Mouse (Mus musculus): ENCODE results near the gene Mettl3. TPM values are rescaled to one million over a fixed set of nuclear protein-coding genes. Genes with fewer than 3 reads are reported as not detected.

Gene Mettl3
- polyA plus RNA-seq (2015; fragmentation: Nextera tagmentation; extraction: Ambion mirVana), result 48.1 and 51.5 TPM in 2 replicates

DNA sequence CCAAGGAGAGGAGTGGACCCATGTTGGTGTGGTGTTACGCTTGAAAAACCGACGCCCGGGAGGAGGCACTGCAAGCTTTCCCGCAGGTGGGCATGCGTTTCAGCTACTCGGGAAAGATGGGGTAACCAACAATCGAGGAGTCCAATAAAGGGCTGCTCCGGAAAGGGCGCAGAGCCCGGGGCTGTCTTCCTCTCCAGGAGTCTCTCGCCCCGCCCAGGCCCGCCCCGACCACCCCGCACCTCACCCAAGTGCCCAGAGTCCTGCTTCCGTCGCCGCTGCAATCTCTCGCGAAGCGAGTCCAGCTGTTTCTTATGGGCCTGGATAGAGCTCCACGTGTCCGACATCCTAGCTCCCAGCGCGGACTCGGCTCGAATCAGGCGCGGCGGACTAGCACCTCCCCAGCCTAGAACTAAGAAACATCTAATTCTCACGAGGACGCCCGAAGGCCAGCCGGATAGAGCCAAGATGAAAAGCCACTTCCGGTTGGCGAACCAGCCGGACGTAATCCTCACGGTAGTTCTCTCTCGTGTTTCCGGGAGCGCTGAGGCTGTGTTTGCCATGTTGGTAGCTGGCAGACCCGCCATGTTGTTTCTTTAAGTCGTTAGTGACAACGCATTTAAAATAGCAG lies at the start of gene Mettl3:
Gene Mettl3 (minus strand): TSS at position 485 of the 628 bp plus-strand sequence.
- WGBS, result under 1% methylated on average over 46 of the region's 46 CpGs
- ATAC-seq (ENCODE audit: low FRiP score), result peak; percentile 96
- H3K4me2 ChIP-seq, result peak within 1 kb of the TSS; percentile 75
- no peaks in the 10 kb centered on the region for H3K9me3 ChIP-seq
- H3K9ac ChIP-seq, result peak within 1 kb of the TSS; percentile 80
- peak within 1 kb of the TSS; percentile 94 for H3K27ac ChIP-seq
- H3K36me3 ChIP-seq, result peaks cover 20% of the 10 kb centered on the region
- H3K4me1 ChIP-seq (replicated peaks), result peaks cover 25% of the 10 kb centered on the region
- no peaks in the 10 kb centered on the region for H3K27me3 ChIP-seq
- peak within 1 kb of the TSS; percentile 62 for H3K4me3 ChIP-seq

DNA sequence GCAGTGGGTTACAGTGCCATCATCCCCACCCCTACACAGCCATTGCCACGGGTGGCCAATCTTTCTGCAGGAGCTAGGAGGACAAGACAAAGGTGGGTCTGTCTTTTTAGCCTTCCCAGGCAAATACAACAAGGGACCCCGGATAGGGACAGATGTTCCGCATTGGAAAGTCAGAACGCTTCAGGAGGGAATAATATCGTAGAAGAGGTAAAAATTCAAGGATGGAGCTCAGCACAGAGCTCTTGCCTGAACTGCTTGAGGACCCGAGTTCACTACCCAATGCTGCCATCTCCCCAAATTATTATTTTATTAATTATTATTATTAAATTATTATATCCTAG lies 34.6 kb upstream of the Mettl3 start:
- peak overlapping the region; percentile 66; the same call in 1 of the 2 replicates for H3K27ac ChIP-seq
- H3K9ac ChIP-seq, result peak overlapping the region; percentile 63
- ATAC-seq (ENCODE audit: low FRiP score), result 0 out of 2 replicates have a peak, but pooled peaks have one; percentile 15
- no peaks in the 10 kb centered on the region for H3K9me3 ChIP-seq
- no peaks in the 10 kb centered on the region for H3K36me3 ChIP-seq
- H3K27me3 ChIP-seq, result no peaks in the 10 kb centered on the region
- peak overlapping the region; percentile 29 for H3K4me3 ChIP-seq
- 0 out of 2 replicates have a peak, but pooled peaks cover 5% of the 10 kb centered on the region for H3K4me1 ChIP-seq (replicated peaks)
- 77% methylated on average over 6 of the region's 6 CpGs for WGBS
- H3K4me2 ChIP-seq, result peak overlapping the region; percentile 48

DNA sequence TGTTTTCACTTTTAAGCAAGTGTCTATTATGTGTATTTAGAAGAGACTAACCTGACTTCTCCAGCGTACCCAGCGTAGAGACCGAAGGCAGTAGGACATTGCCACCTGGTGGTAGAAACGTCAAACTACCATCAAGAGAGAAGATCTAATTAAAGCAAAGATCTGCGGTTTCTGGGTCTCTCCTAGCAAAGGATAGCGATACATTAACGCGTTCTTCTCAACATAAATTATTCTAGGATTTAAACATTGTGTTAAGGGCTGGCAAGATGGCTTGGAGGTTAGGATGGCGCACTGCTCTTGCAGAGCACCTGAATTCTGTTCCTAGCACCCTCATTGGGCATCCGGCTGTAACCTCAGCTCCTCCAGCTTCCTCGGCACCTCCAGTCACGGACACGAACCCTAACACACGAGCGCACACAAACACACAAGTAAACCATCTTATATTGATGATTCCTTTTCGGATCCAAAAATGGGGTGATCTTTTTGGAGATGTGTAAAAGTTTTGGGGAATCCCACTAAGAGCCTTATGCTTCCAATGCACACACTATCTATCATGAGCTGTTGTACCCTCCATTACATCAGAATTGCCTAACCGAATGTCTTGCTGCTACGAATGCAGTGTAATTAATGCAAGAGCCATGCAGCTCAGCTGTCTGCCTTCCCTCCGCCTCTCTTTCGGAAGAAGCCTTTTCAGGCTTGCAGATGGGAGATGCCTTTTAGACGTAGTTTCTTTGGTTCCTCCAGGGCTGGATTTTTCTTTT lies 34.0 kb upstream of the Mettl3 start:
- Histone ChIP-seq H3K27ac (peak overlapping the region; percentile 66; the same call in 1 of the 2 replicates), H3K4me2 (peak overlapping the region; percentile 48), H3K4me3 (peak overlapping the region; percentile 29), H3K36me3 (no peaks in the 10 kb centered on the region), H3K9ac (peak overlapping the region; percentile 63), H3K4me1 (replicated peaks) (0 out of 2 replicates have a peak, but pooled peaks cover 5% of the 10 kb centered on the region), H3K27me3 (no peaks in the 10 kb centered on the region), H3K9me3 (no peaks in the 10 kb centered on the region)
- WGBS, result 29% methylated on average over 21 of the region's 21 CpGs
- ATAC-seq (ENCODE audit: low FRiP score), result peak; percentile 78

DNA sequence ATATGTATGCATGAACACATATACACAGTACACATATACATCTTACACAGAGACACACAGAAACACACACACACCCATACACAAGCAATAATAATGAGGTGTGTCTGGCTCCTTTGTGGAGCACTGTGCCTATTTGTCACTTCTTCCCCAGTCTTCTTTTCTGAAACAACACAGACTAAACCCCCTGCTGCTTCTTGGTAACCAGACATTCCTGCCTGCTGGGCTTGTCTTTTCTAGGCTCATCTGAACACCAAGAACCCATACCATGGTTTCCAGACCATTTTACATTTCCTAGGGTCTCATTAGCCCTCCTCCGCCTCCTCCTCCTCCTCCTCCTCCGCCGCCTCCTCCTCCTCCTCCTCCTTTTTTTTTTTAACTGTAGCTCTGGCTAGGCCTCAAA lies 27.2 kb upstream of the Mettl3 start:
- ATAC-seq (ENCODE audit: low FRiP score), result no peak
- Histone ChIP-seq H3K27me3 (no peaks in the 10 kb centered on the region), H3K36me3 (no peaks in the 10 kb centered on the region), H3K9me3 (no peaks in the 10 kb centered on the region), H3K4me2 (no peak overlapping the region), H3K27ac (0 out of 2 replicates have a peak overlapping the region, but pooled peaks have one; percentile 30), H3K4me1 (replicated peaks) (peaks cover 15% of the 10 kb centered on the region), H3K9ac (no peak overlapping the region), H3K4me3 (no peak overlapping the region)
- WGBS, result 28% methylated on average over 3 of the region's 3 CpGs

DNA sequence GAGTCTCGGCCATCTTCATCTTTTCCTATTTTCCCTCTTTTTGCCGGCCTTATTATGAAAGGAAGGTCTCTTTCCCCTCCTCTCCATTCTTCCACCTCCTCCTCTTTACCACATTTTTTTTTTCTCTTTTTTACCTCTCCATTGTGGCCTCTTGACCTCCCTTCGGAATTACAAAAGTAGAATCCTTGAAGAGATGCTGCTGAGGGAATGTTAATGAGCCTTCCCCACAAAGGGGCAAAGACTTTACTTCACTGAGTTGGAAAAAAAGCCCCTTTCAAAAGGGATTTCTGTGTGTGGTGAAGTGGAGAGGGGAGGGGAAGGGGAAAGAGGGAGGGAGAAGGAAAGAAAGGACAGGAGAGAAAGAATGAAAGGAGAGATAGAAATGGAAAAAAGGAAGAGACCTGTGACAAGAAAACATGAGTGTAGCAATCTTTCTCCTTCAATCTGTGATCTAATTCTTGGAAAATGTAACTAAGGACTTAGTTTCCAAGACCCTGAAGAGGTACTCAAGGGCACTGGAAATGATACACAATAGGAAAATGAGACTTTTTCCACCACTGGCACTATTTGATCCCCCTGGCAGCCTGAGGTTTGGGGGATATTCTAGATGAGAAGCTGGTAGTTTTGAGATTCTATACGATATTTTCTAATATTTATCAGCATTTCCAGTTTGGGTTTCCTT lies 26.3 kb upstream of the Mettl3 start:
- H3K36me3 ChIP-seq, result no peaks in the 10 kb centered on the region
- peak overlapping the region; percentile 61 for H3K27ac ChIP-seq

DNA sequence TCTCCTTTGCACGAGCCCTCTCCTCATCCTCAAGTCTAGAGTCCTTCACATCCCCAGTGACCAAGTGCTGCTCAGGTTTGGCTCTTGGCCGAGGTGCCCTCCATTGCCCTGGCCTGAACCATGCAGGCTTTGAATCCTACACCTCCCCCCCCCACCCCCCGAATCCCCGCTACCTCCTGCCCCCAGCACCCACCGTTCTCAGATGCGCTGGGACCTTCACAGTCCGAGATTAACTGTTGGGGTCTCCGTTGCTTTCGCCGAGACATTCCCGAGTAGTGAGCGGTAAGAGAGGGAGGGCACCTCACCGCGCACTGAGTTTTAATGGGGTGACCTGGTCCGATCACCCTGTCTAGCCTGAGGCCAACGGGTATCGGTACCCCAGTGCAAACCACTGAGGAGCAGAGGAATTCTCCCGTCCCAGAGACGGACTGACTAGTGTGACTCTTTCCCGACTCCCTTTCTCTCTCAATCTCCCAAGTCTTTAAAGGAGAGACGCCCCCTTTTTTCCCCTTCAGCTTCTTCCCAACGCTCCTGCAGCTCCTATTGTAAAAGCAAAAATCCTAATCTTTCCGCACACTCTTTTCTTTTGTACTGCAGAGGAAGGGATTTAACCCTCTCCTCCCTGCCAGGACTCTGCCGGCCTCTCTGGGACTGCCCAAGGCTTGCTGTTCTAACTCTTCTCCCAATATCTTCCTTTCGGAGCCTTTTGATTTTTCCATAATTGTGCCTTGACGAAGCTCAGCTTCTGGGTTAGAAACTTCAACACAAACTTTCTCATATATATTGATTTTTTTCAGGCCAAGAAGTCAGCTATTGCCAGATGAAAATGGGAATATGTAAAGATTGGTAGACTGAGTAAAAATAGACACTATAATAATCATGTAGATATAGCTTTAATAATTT lies 23.2 kb upstream of the Mettl3 start, which contains the start of gene Sall2:
Gene Sall2 (minus strand): TSS at position 853 of the 903 bp plus-strand sequence.
- Histone ChIP-seq H3K4me2 (peak within 1 kb of the TSS; percentile 88), H3K4me1 (replicated peaks) (peaks cover 33% of the 10 kb centered on the region), H3K27me3 (no peaks in the 10 kb centered on the region), H3K9ac (peak within 1 kb of the TSS; percentile 76), H3K4me3 (peak within 1 kb of the TSS; percentile 53), H3K36me3 (no peaks in the 10 kb centered on the region), H3K27ac (peak within 1 kb of the TSS; percentile 85), H3K9me3 (no peaks in the 10 kb centered on the region)
- peak; percentile 70 for ATAC-seq (ENCODE audit: low FRiP score)
- under 1% methylated on average over 26 of the region's 26 CpGs for WGBS

More for the DNA sequence above, 26.3 kb upstream of the Mettl3 start:
- Histone ChIP-seq H3K4me2 (no peak overlapping the region), H3K4me1 (replicated peaks) (peaks cover 23% of the 10 kb centered on the region), H3K27me3 (no peaks in the 10 kb centered on the region), H3K4me3 (no peak overlapping the region), H3K9ac (no peak overlapping the region), H3K9me3 (no peaks in the 10 kb centered on the region)
- WGBS, result 5% methylated on average over 4 of the region's 4 CpGs
- ATAC-seq (ENCODE audit: low FRiP score), result no peak

DNA sequence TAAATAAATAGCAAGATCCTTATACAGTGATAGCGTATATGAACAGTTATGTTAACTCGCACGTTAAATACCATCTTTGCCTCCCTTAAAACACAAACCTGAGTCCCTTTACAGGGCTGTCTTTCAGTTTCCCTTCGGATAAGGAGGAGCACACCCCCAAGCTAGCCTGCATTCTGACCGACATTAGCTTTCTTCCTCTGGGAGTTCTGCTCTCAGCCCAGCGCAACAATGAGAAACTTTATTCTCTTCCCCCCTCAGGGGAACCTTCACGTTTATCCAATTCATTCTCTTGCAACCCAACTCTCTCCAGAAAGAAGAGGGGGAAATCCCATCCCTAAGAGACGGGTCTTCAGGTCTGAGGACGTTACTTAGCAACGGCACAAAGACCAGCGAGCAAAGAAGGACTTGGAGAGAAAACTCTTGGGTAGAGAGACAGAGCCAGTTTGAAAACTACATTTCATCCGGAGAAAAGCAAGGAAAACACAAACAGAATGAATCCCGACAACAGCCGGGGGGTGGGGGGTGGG lies 22.5 kb upstream of the Mettl3 start:
- Histone ChIP-seq H3K4me1 (replicated peaks) (peaks cover 33% of the 10 kb centered on the region), H3K27me3 (no peaks in the 10 kb centered on the region), H3K9me3 (no peaks in the 10 kb centered on the region), H3K27ac (peak overlapping the region; percentile 85), H3K4me3 (peak overlapping the region; percentile 53), H3K9ac (peak overlapping the region; percentile 76), H3K4me2 (peak overlapping the region; percentile 88), H3K36me3 (no peaks in the 10 kb centered on the region)
- peak; percentile 59 for ATAC-seq (ENCODE audit: low FRiP score)
- WGBS, result under 1% methylated on average over 14 of the region's 14 CpGs

DNA sequence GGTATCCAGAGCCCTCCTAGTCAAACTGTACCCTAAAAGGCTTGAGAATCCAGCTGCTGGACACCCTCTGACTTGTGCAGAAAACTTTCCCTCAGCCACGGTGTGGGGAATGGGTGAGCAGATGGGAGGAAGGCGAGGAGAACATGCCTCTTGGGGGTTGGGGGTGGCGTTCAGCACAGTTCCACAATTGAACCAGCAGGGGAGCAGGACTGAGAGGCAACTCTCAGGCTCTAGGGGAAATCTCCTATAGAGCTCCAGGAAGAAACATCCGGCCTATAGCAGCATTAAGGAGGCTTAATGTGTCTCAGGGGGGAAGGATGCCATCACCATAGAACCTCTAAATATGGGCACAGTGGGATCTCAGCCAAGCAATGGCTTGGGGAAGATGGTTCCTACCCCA lies 21.0 kb upstream of the Mettl3 start:
- Histone ChIP-seq H3K4me1 (replicated peaks) (peaks cover 33% of the 10 kb centered on the region), H3K9me3 (no peaks in the 10 kb centered on the region), H3K9ac (no peak overlapping the region; the same call in 1 of the 2 replicates), H3K4me3 (peak overlapping the region; percentile 53; the same call in 1 of the 2 replicates), H3K36me3 (no peaks in the 10 kb centered on the region), H3K27me3 (no peaks in the 10 kb centered on the region), H3K4me2 (peak overlapping the region; percentile 88), H3K27ac (peak overlapping the region; percentile 30; the same call in 1 of the 2 replicates)
- peak; percentile 54 for ATAC-seq (ENCODE audit: low FRiP score)
- 3% methylated on average over 4 of the region's 4 CpGs for WGBS

DNA sequence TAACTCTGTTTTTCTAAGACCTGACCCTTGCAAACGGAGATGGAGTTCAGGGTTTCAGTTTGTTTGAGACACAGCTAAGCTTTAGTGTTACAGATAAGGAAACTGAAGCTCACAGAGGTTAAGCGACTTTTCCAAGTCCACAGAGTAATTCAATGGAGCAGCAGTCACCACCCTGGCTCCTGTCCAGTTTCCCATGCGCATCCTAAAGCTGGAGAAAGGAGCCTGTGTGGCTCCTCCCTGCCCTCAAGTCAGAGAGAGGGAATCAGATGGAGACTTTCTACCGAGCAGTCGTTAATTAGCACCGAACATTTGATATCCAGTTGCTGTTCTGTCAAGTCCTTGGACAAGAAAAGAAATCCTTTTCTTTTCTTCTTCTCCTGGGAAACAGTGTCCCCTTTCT lies 14.4 kb upstream of the Mettl3 start:
- Histone ChIP-seq H3K4me3 (no peak overlapping the region), H3K9me3 (no peaks in the 10 kb centered on the region), H3K4me2 (no peak overlapping the region), H3K36me3 (peaks cover 6% of the 10 kb centered on the region), H3K27ac (peak overlapping the region; percentile 23; the same call in 1 of the 2 replicates), H3K27me3 (no peaks in the 10 kb centered on the region), H3K9ac (0 out of 2 replicates have a peak overlapping the region, but pooled peaks have one; percentile 3), H3K4me1 (replicated peaks) (peaks cover 19% of the 10 kb centered on the region)
- WGBS, result 64% methylated on average over 6 of the region's 6 CpGs
- ATAC-seq (ENCODE audit: low FRiP score), result no peak

DNA sequence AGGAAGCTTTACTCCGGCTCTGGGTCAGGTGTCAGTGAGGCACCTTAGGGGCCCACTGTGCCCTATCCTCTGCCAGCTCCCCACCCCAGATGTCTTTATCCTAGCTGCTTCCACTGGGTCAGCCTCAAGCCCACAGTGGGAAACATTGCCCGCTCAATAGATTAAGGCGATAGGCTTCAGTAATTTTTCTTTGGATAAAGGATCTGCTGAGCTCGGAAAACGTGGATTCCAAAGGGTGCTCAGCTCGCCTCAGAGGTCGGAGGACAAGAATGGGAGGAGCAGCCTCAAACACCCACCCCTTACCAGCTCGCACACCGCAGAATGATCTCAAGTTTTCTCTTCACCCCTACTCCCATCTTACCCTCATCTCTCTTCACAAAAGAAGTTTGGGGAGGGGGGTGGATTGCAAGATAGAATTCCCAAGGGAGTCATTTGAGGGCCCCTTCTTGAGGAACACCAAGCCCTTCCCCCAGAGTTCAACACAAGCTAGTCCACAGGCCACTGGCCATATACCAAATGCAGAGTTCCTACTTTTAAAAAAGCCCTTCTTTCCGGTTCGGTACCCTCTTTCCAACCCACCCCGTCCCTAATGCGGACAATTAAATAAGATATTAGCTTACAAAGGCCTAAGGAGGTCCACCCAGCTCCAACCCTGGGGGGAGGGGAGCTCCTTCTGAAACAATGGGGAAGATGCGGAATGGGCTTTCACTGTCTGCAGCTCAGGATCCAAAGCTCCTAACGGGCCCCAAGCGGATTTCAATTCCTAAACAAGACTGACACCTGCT lies 11.7 kb upstream of the Mettl3 start:
- Histone ChIP-seq H3K27ac (peak overlapping the region; percentile 97), H3K36me3 (peaks cover 33% of the 10 kb centered on the region), H3K27me3 (no peaks in the 10 kb centered on the region), H3K9me3 (no peaks in the 10 kb centered on the region), H3K4me2 (peak overlapping the region; percentile 95), H3K4me1 (replicated peaks) (peaks cover 47% of the 10 kb centered on the region), H3K9ac (peak overlapping the region; percentile 92), H3K4me3 (peak overlapping the region; percentile 78)
- peak; percentile 81 for ATAC-seq (ENCODE audit: low FRiP score)
- 2% methylated on average over 16 of the region's 16 CpGs for WGBS

Data from hindbrain, embryonic 13.5 days (tissue).